Mouse (Mus musculus) bone marrow macrophage, adult 2 months (primary cell): ENCODE measurements around the gene Mcoln2.

Experiments used
- CTCF ChIP-seq: IDR thresholded peaks from 2 replicates; pipeline ENCODE4 v1.5.1; 2012; ENCODE audit warnings: low read depth, mild to moderate bottlenecking, low read length, moderate library complexity
- POLR2A ChIP-seq: IDR thresholded peaks from 2 replicates; pipeline ENCODE4 v1.6.1; 2012; ENCODE audit warnings: mild to moderate bottlenecking, low read depth, low read length, borderline replicate concordance

DNA sequence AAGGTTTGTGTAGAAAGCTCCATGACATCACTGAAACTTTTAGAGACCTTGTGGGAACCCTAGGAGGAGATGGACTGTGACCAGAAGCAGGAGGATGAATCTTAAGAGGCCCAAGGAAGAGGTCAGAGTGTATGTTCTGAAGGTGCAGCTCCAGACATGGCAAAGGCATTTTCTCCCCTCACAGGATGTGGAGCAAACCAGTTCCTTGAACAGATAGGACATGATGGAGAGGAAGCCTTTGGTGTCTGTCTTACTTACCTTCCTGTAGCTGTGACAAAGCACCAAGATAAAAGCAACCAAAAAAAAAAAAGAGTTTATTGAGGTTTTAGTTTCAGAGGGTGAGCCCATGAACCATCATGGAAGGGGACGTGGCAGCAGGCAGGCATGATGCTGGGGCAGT lies 42.9 kb downstream of the Mcoln2 start:
- no peak for TF ChIP-seq CTCF
- no peak for TF ChIP-seq POLR2A
